Mouse (Mus musculus): ENCODE measurements around the gene Fgf10. TPM values are rescaled to one million over a fixed set of nuclear protein-coding genes. Genes with fewer than 3 reads are reported as not detected.

Fgf10 gene
- polyA plus RNA-seq (2014; fragmentation: Illumina TruSeq; extraction: RNeasy Lipid Tissue Mini Kit (QIAGEN cat#74804); ENCODE audit: low read depth, low replicate concordance): not detected

DNA sequence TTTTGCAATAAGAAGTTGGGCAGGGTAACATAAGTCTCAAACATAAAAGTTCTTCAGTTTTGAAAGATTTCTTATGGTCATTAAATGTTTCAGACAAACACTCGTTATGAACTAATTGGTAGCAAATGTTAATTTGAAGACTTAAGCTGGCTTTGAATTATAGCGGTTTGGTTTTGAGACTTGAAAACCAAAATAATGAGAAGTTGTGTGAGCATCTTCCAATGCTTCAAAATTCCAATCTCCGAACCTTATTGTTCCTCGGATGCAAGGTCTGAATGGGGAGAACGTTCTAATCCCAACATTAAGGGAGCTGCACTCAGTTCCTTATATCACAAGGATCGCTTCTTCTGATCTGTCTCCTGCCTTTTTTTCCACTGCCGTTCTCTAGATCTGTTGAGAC, at the start of gene Fgf10:
TSS of gene Fgf10 (plus strand) at position 301 of the 400 bp plus-strand sequence.

All from liver, adult 10 weeks (tissue).